Mouse (Mus musculus) forebrain, embryonic 16.5 days (tissue): ENCODE measurements around the gene Kcnab2. TPM values are rescaled to one million over a fixed set of nuclear protein-coding genes. Genes with fewer than 3 reads are reported as not detected.

Source experiments
- ATAC-seq: fragments of 200-750 bp; cut with Nextera tagmentation; 2 replicates; pipeline ENCODE4 v1.8.0; 2017; ENCODE audit warnings: mild to moderate bottlenecking, moderate library complexity
- H3K27ac ChIP-seq: fragments of 300-500 bp; sonication (generic); 2 replicates; pipeline ENCODE4 v1.5.1; 2014; ENCODE audit warnings: low read length, control low read depth
- H3K27me3 ChIP-seq: fragments of 300-500 bp; sonication (generic); replicated peaks from 2 replicates; pipeline ENCODE4 v1.6.1; 2014; ENCODE audit warnings: low read length; ENCODE audit not compliant: control insufficient read depth, insufficient read depth
- H3K36me3 ChIP-seq: fragments of 300-500 bp; sonication (generic); 2 replicates; pipeline ENCODE4 v1.6.1; 2014; ENCODE audit not compliant: control insufficient read depth, insufficient read depth
- H3K4me1 ChIP-seq: fragments of 300-500 bp; sonication (generic); replicated peaks from 2 replicates; pipeline ENCODE4 v1.6.1; 2014; ENCODE audit warnings: low read length; ENCODE audit not compliant: control insufficient read depth, insufficient read depth
- H3K4me2 ChIP-seq: fragments of 300-500 bp; sonication (generic); 2 replicates; pipeline ENCODE4 v1.6.1; 2014; ENCODE audit warnings: mild to moderate bottlenecking, low read length, control low read depth
- H3K4me3 ChIP-seq: fragments of 300-500 bp; sonication (generic); replicated peaks from 2 replicates; pipeline ENCODE4 v1.5.1; 2014; ENCODE audit warnings: mild to moderate bottlenecking, low read length, control low read depth
- H3K9ac ChIP-seq: fragments of 300-500 bp; sonication (generic); replicated peaks from 2 replicates; pipeline ENCODE4 v1.6.1; 2014; ENCODE audit warnings: low read depth, low read length, control low read depth
- H3K9me3 ChIP-seq: fragments of 300-500 bp; sonication (generic); 2 replicates; pipeline ENCODE4 v1.6.1; 2016; ENCODE audit warnings: low read length; ENCODE audit not compliant: control insufficient read depth
- WGBS: fragments of 180-500 bp; shearing (Covaris S2); extraction: QIAGEN DNeasy Blood & Tissue Kit; methylation state at CpG from one replicate; pipeline ENCODE4 v1.1.7; 2014; 5-methylcytosine and 5-hydroxymethylcytosine counted together
- polyA plus RNA-seq: library from polyadenylated mRNA; unstranded; fragments of >200 nt; fragmentation: Nextera tagmentation; extraction: Ambion mirVana; gene quantifications from 2 replicates; pipeline ENCODE4 v1.2.1, GENCODE M21; 2015

Gene Kcnab2
- polyA plus RNA-seq, 1 experiment from 2014 or later, result 19.2 TPM

DNA sequence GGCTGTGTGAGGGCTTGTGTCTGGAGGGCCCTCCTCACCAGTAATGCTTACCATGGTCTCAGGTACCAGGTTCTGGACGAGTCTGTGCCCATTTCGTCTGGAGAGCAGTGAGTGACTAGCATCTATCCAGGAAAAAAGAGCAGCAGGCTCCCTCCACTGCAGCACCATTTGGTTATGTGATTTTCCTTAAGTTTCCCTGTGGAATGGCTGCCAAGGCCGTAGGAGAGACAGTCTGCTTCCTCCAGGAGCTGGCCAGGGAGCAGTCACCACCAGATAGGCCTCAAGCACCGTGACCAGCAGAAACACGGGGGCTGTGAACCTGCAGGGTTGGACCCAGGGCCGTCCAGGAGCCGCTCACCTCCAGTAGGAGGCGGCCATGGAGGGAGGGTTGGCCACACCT lies 2.8 kb upstream of the Kcnab2 start:
- 52% methylated on average over 8 of the region's 8 CpGs for WGBS
- no peak overlapping the region for H3K4me3 ChIP-seq
- no peak overlapping the region for H3K4me2 ChIP-seq
- H3K36me3 ChIP-seq, result no peaks in the 10 kb centered on the region
- no peak for ATAC-seq
- no peaks in the 10 kb centered on the region for H3K9me3 ChIP-seq
- no peak overlapping the region for H3K9ac ChIP-seq
- no peaks in the 10 kb centered on the region for H3K27me3 ChIP-seq
- no peak overlapping the region for H3K27ac ChIP-seq
- H3K4me1 ChIP-seq, result peaks cover 13% of the 10 kb centered on the region

DNA sequence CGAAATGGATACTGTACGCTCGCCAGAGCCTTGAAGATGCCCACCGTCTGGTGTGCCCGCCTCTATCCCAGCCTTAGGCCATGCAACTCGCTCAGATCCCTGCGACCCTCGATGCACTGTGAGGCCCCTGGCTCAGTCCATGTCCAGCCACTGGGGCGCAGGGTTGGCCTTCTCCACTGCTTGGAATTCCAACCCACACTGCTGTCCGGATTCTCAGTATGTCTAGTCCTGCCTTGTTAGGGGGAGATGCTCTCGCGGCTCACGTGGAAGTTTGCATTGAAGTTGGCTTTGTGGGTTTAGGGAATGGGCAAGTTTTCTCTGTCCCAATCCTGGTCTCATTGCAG lies 525 bp upstream of the Kcnab2 start:
- ATAC-seq, result no peak
- H3K36me3 ChIP-seq, result no peaks in the 10 kb centered on the region
- WGBS, result under 1% methylated on average over 13 of the region's 13 CpGs
- peak overlapping the region; percentile 92 for H3K4me3 ChIP-seq
- H3K4me1 ChIP-seq, result peaks cover 13% of the 10 kb centered on the region
- H3K4me2 ChIP-seq, result peak overlapping the region; percentile 71
- H3K27ac ChIP-seq, result peak overlapping the region; percentile 85
- no peaks in the 10 kb centered on the region for H3K27me3 ChIP-seq
- H3K9ac ChIP-seq, result peak overlapping the region; percentile 93
- no peaks in the 10 kb centered on the region for H3K9me3 ChIP-seq

- Histone ChIP-seq H3K27ac (no peak overlapping the region), H3K4me3 (peak overlapping the region; percentile 92), H3K4me2 (peak overlapping the region; percentile 86), H3K27me3 (no peaks in the 10 kb centered on the region), H3K9me3 (no peaks in the 10 kb centered on the region), H3K4me1 (peaks cover 13% of the 10 kb centered on the region), H3K36me3 (no peaks in the 10 kb centered on the region; the same call in 1 of the 2 replicates), H3K9ac (peak overlapping the region; percentile 74)
- WGBS, result 0% methylated on average over 7 of the region's 21 CpGs
- no peak for ATAC-seq
These were observed 585 bp downstream of the Kcnab2 start for GRCm38 (mm10) chr4:152477106-152477465.

DNA sequence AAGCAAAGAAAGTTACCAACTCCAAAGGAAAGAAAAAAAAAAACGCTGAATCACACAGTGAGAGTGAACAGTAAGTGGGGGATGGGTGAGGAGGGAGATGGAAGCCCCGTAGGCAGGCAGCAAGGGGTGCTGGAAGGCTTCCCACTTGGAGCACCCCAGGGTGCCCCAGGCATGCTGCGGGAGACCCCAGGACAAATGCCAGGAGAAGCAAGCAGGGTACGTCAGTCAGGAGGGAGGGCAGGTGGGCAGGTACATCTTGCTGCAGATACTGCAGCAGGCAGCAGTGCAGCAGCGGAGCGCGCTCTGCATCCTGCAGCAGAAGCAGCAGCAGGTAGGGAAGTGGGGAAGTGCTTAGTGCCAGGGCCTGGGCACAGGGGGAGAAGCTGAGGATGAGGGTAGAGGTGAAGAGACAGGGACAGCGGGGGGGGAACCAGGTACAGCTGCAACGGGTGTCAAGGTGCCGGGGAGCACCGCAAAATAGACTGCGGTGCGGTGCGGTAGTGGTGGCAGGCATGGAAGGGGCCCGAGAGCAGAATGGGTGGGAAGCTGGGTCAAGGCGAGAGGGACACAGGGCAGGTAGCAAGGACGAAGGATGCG lies 1.1 kb downstream of the Kcnab2 start, which contains the start of gene Nphp4:
Gene Nphp4, plus strand, starts transcription at position 280 of the 597 bp plus-strand sequence.
- Histone ChIP-seq H3K4me3 (peak within 1 kb of the TSS; percentile 92), H3K4me1 (peaks cover 13% of the 10 kb centered on the region), H3K27ac (peak within 1 kb of the TSS; percentile 85), H3K9ac (peak within 1 kb of the TSS; percentile 93), H3K9me3 (peaks cover 3% of the 10 kb centered on the region; the same call in 1 of the 2 replicates), H3K4me2 (peak within 1 kb of the TSS; percentile 86), H3K36me3 (no peaks in the 10 kb centered on the region; the same call in 1 of the 2 replicates), H3K27me3 (no peaks in the 10 kb centered on the region)
- under 1% methylated on average over 18 of the region's 18 CpGs for WGBS
- no peak; the same call in 1 of the 2 replicates for ATAC-seq

GRCm38 (mm10) chr4:152475941-152476340 lies 1.7 kb downstream of the Kcnab2 start:
- Histone ChIP-seq H3K9me3 (peaks cover 3% of the 10 kb centered on the region; the same call in 1 of the 2 replicates), H3K27ac (no peak overlapping the region), H3K4me1 (peaks cover 13% of the 10 kb centered on the region), H3K9ac (no peak overlapping the region), H3K4me3 (no peak overlapping the region), H3K36me3 (no peaks in the 10 kb centered on the region; the same call in 1 of the 2 replicates), H3K27me3 (no peaks in the 10 kb centered on the region), H3K4me2 (no peak overlapping the region)
- no peak for ATAC-seq
- WGBS, result 85% methylated on average over 7 of the region's 7 CpGs

DNA sequence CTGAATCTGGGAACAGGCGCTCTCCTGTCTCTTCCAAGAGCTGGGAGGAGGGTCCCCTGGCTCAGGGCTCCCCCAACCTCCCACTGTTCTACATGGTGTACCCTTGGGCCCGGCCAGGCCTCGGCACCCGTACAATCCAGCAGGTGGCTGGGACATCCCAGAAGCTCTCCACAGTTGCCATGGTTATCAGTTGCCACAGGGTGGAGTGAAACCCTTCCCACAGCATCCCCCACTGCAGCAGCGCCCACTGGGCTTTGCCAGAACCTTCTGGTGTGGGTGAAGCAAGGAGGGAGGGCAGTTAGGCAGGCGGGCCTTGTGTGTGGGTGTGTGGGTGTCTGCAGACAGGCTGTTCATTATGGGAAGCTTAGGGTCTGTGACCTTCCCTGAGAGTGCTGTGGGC lies 9.7 kb downstream of the Kcnab2 start:
- no peak overlapping the region for H3K27ac ChIP-seq
- H3K4me3 ChIP-seq, result no peak overlapping the region
- H3K4me1 ChIP-seq, result no peaks in the 10 kb centered on the region
- no peaks in the 10 kb centered on the region for H3K27me3 ChIP-seq
- ATAC-seq, result no peak
- peaks cover 3% of the 10 kb centered on the region; the same call in 1 of the 2 replicates for H3K9me3 ChIP-seq
- 78% methylated on average over 6 of the region's 6 CpGs for WGBS
- no peak overlapping the region for H3K9ac ChIP-seq
- no peaks in the 10 kb centered on the region; the same call in 1 of the 2 replicates for H3K36me3 ChIP-seq
- no peak overlapping the region for H3K4me2 ChIP-seq

DNA sequence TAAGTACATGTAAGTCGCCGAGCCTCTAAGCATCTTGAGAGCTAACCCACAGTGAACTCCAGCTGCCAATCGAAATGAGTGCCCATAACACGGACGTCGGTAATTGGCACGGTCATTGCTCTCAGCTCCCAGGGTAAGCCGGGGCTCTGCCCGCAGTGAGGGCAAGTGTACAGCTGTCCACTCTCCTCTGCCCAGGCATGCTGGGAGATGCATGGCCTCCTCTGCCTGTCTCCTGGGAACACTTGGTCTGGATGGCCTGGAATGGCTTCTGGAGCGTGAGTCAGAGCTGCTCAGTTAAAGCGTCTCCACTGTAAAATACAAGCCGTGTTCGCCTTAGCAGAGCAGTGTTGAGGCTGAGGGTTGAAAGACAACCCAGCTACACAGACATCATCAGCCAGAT lies 11.1 kb downstream of the Kcnab2 start:
- ATAC-seq, result no peak
- Histone ChIP-seq H3K27me3 (no peaks in the 10 kb centered on the region), H3K4me2 (no peak overlapping the region), H3K9me3 (no peaks in the 10 kb centered on the region; the same call in 1 of the 2 replicates), H3K9ac (no peak overlapping the region), H3K4me3 (no peak overlapping the region), H3K27ac (no peak overlapping the region), H3K36me3 (no peaks in the 10 kb centered on the region), H3K4me1 (no peaks in the 10 kb centered on the region)
- 81% methylated on average over 13 of the region's 13 CpGs for WGBS

GRCm38 (mm10) chr4:152465116-152465515 lies 12.6 kb downstream of the Kcnab2 start:
- peak; percentile 63; the same call in 1 of the 2 replicates for ATAC-seq
- Histone ChIP-seq H3K4me2 (no peak overlapping the region), H3K4me3 (no peak overlapping the region), H3K27me3 (no peaks in the 10 kb centered on the region), H3K9me3 (no peaks in the 10 kb centered on the region), H3K9ac (no peak overlapping the region), H3K36me3 (no peaks in the 10 kb centered on the region), H3K27ac (no peak overlapping the region), H3K4me1 (no peaks in the 10 kb centered on the region)
- WGBS, result 8% methylated on average over 8 of the region's 8 CpGs

DNA sequence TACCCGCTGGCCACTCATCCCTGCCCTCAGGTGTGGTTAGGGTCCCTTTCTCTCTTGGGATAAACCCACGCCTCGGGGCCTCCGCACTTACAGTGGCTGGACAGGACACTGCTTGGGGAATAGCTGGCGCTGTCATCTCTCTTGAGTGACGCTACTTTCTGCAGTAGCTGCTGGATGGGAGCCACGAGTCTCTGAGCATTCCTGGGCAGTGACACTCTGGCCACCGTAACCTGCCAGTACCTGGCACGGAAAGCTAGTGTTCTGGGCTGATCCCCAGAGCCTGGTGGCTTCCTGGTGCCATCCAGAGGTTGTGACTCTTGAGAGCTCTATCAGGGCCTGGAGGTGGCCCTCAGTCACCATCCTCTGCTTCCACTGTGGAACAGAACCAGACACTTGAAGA lies 14.5 kb downstream of the Kcnab2 start:
- 89% methylated on average over 9 of the region's 9 CpGs for WGBS
- no peak for ATAC-seq

GRCm38 (mm10) chr4:152462516-152462915 lies 15.2 kb downstream of the Kcnab2 start:
- H3K36me3 ChIP-seq, result no peaks in the 10 kb centered on the region
- H3K27me3 ChIP-seq, result no peaks in the 10 kb centered on the region
- no peak for ATAC-seq
- no peaks in the 10 kb centered on the region for H3K4me1 ChIP-seq
- H3K4me2 ChIP-seq, result no peak overlapping the region
- WGBS, result 89% methylated on average over 12 of the region's 12 CpGs
- no peak overlapping the region for H3K9ac ChIP-seq
- no peak overlapping the region for H3K4me3 ChIP-seq
- H3K9me3 ChIP-seq, result no peaks in the 10 kb centered on the region
- no peak overlapping the region for H3K27ac ChIP-seq

More for the DNA sequence above, 14.5 kb downstream of the Kcnab2 start:
- Histone ChIP-seq H3K4me3 (no peak overlapping the region), H3K9ac (no peak overlapping the region), H3K4me2 (no peak overlapping the region), H3K9me3 (no peaks in the 10 kb centered on the region), H3K27ac (no peak overlapping the region), H3K27me3 (no peaks in the 10 kb centered on the region), H3K36me3 (no peaks in the 10 kb centered on the region), H3K4me1 (no peaks in the 10 kb centered on the region)
